Mouse (Mus musculus) cerebellum, adult 18-20 months (tissue): ENCODE measurements at regions not wholly inside any gene's neighbourhood (a gene's known extent, or its start where the extent isn't known, plus 50 kb on each side); places are given as distances from the start of the nearest gene placed in this dataset.

ENCODE experiments used
- DNase-seq, 2 experiments: peaks; one replicate each; pipeline ENCODE4 v3.0.0; 2021

GRCm38 (mm10) chr4:22301148-22301942 is 56.0 kb upstream of the Fbxl4 start:
- no peak for DNase-seq

- no peak for DNase-seq
These were observed 55.5 kb upstream of the Fbxl4 start for GRCm38 (mm10) chr4:22301943-22302215.

DNA sequence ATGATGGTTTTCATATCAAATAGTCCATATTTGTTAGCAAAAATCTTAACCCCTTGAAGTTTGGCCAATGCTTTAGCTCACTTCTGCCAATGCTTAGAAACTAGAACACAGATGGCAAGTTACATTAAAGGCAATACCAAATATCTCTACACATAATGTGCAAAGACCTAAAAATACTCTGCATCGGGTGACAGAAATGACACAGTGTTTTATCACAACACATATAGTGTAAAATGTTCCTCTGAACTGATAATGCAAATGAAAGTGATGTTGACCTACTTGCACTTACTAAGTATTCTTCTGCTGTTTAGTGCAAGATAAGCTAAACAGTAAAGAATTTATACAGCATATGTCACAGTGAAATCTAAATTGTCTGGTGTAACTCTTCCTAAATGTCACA is 55.1 kb upstream of the Fbxl4 start:
- no peak for DNase-seq
